Mouse (Mus musculus): Measurements from ENCODE around the gene 4930548H24Rik. TPM values are rescaled to one million over a fixed set of nuclear protein-coding genes. Genes with fewer than 3 reads are reported as not detected.

4930548H24Rik gene
- polyA plus RNA-seq, 1 experiment from 2014 or later: not detected

DNA sequence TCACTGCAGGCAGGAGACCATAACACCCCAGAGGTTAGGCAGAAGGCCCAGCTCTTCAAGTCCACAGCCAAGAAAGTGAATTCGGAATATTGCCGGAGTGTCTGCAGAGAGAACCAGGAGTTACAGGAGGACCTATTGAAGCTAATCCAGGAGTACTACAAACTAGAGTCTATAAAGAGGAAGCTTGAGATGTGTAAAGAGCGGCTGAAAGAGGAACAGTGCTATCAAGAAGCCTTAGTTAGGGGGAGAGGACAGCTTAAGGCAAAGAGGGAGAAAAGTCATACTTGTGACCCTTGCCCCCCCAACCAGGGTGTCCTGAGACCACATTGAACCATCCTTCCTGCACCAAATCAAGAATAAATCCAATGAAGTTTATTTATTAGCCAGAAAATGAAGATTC lies 2.3 kb downstream of the 4930548H24Rik start:
- no peaks in the 10 kb centered on the region for H3K4me1 ChIP-seq (ENCODE audit: control insufficient read depth, insufficient read depth, low read length)
- DNase-seq (ENCODE audit: low spot score) (no peak), ATAC-seq (no peak)
- 94% methylated on average over 3 of the region's 3 CpGs for WGBS
- no peak overlapping the region for H3K4me2 ChIP-seq (ENCODE audit: low read length)
- H3K36me3 ChIP-seq (ENCODE audit: control insufficient read depth, insufficient read depth, low read length): no peaks in the 10 kb centered on the region
- H3K9me3 ChIP-seq (replicated peaks; ENCODE audit: control insufficient read depth, low read length): no peaks in the 10 kb centered on the region
- no peaks in the 10 kb centered on the region for H3K27me3 ChIP-seq (replicated peaks; ENCODE audit: control insufficient read depth, insufficient read depth, low read length)
- H3K4me3 ChIP-seq (ENCODE audit: low read depth, low read length): no peak overlapping the region
- no peak overlapping the region for H3K27ac ChIP-seq (ENCODE audit: low read depth, low read length)
- no peak overlapping the region for H3K9ac ChIP-seq (ENCODE audit: low read length)

- DNase-seq (ENCODE audit: low spot score): no peak
- H3K4me1 ChIP-seq (ENCODE audit: control insufficient read depth, insufficient read depth, low read length): no peaks in the 10 kb centered on the region
- ATAC-seq: no peak
- no peaks in the 10 kb centered on the region for H3K27me3 ChIP-seq (replicated peaks; ENCODE audit: control insufficient read depth, insufficient read depth, low read length)
- WGBS: 70% methylated on average over 7 of the region's 7 CpGs
- no peaks in the 10 kb centered on the region for H3K9me3 ChIP-seq (replicated peaks; ENCODE audit: control insufficient read depth, low read length)
- no peaks in the 10 kb centered on the region for H3K36me3 ChIP-seq (ENCODE audit: control insufficient read depth, insufficient read depth, low read length)
- H3K27ac ChIP-seq (ENCODE audit: low read depth, low read length): no peak overlapping the region
- no peak overlapping the region for H3K4me2 ChIP-seq (ENCODE audit: low read length)
- H3K9ac ChIP-seq (ENCODE audit: low read length): no peak overlapping the region
- no peak overlapping the region for H3K4me3 ChIP-seq (ENCODE audit: low read depth, low read length)
Observed at GRCm38 (mm10) chr5:31489116-31489769, 3.7 kb downstream of the 4930548H24Rik start.

DNA sequence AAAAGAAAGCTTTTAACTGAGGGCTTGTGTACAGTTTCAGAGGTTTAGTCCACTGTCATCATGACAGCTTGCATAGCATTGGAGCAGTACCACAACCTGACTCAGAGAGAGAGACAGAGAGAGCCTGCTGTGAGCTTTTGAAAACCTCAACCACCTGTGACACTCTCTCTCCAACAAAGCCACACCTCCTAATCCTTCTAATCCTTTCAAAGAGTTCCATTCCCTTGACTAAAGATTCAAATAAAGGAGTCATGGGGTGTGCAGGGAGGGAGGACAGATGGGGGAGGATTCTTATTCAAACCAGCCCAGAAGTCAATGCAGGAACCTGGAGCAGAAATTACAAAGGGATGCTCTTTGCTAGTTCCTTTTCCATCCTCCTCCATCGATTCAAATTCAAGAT lies 6.5 kb downstream of the 4930548H24Rik start:
- Histone ChIP-seq H3K4me1 (ENCODE audit: control insufficient read depth, insufficient read depth, low read length) (peaks cover 4% of the 10 kb centered on the region; the same call in 1 of the 2 replicates), H3K4me2 (ENCODE audit: low read length) (no peak overlapping the region), H3K36me3 (ENCODE audit: control insufficient read depth, insufficient read depth, low read length) (peaks cover 9% of the 10 kb centered on the region), H3K9me3 (replicated peaks; ENCODE audit: control insufficient read depth, low read length) (no peaks in the 10 kb centered on the region), H3K27me3 (replicated peaks; ENCODE audit: control insufficient read depth, insufficient read depth, low read length) (no peaks in the 10 kb centered on the region), H3K4me3 (ENCODE audit: low read depth, low read length) (no peak overlapping the region), H3K9ac (ENCODE audit: low read length) (no peak overlapping the region), H3K27ac (ENCODE audit: low read depth, low read length) (no peak overlapping the region)
- 53% methylated on average over 1 of the region's 1 CpGs for WGBS
- DNase-seq (ENCODE audit: low spot score) (no peak), ATAC-seq (no peak)

DNA sequence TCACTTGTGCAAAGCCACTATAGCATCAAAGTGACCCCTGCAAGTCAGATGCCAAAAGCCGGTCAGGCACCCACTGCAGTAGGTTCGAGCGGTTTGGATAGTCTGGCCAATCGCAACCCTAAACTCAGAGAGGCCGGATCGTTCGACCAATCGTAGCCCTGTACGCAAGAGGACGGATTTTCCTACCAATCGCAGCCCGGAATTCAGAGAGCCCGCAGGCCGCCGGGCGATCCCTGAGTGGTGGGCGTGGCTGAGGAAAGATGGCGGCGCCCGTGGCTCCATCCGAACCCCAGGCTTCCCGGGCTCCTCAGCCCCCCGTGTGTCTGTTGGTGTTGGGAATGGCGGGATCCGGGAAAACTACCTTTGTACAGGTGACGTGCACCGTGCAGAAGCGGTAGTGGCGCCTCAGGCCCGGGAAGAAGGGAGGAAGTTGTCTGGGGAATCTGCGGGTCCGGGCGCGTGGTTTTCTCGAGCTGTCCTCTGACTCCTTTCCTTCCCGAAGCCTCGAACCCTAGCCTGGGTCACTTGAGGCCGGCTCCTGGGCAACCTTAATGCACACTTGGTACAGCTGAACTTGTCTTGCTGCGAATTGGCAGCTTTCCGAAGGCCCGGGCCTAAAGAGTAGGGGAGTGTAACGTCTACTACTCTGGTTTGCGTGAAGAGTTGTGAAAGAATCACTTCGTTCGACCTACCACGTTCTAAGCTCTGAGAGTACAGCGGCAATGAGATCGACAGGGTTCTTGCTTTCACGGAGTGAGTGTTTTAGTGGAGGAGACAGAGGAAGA lies 9.2 kb downstream of the 4930548H24Rik start, which contains the start of gene Gpn1:
Gene Gpn1 (plus strand): TSS at position 229 of the 785 bp plus-strand sequence.
- WGBS: under 1% methylated on average over 48 of the region's 49 CpGs

GRCm38 (mm10) chr5:31504843-31505242 lies 19.3 kb downstream of the 4930548H24Rik start:
- H3K27me3 ChIP-seq (replicated peaks; ENCODE audit: control insufficient read depth, insufficient read depth, low read length): no peaks in the 10 kb centered on the region
- no peaks in the 10 kb centered on the region for H3K9me3 ChIP-seq (replicated peaks; ENCODE audit: control insufficient read depth, low read length)
- ATAC-seq (no peak), DNase-seq (ENCODE audit: low spot score) (no peak)
- no peak overlapping the region for H3K9ac ChIP-seq (ENCODE audit: low read length)
- no peak overlapping the region for H3K27ac ChIP-seq (ENCODE audit: low read depth, low read length)
- no peak overlapping the region for H3K4me3 ChIP-seq (ENCODE audit: low read depth, low read length)
- no peak overlapping the region for H3K4me2 ChIP-seq (ENCODE audit: low read length)
- 96% methylated on average over 10 of the region's 10 CpGs for WGBS
- H3K36me3 ChIP-seq (ENCODE audit: control insufficient read depth, insufficient read depth, low read length): peaks cover 87% of the 10 kb centered on the region
- no peaks in the 10 kb centered on the region for H3K4me1 ChIP-seq (ENCODE audit: control insufficient read depth, insufficient read depth, low read length)

More for the DNA sequence above, 9.2 kb downstream of the 4930548H24Rik start, which contains the start of gene Gpn1:
- Histone ChIP-seq H3K27ac (ENCODE audit: low read depth, low read length) (no peak within 1 kb of the TSS), H3K4me2 (ENCODE audit: low read length) (peak within 1 kb of the TSS; percentile 79), H3K27me3 (replicated peaks; ENCODE audit: control insufficient read depth, insufficient read depth, low read length) (no peaks in the 10 kb centered on the region), H3K4me3 (ENCODE audit: low read depth, low read length) (peak within 1 kb of the TSS; percentile 76), H3K4me1 (ENCODE audit: control insufficient read depth, insufficient read depth, low read length) (peaks cover 4% of the 10 kb centered on the region; the same call in 1 of the 2 replicates), H3K9ac (ENCODE audit: low read length) (peak within 1 kb of the TSS; percentile 73), H3K9me3 (replicated peaks; ENCODE audit: control insufficient read depth, low read length) (no peaks in the 10 kb centered on the region), H3K36me3 (ENCODE audit: control insufficient read depth, insufficient read depth, low read length) (peaks cover 31% of the 10 kb centered on the region)
- peak; percentile 100 for ATAC-seq
- peak; percentile 97 for DNase-seq (ENCODE audit: low spot score)

GRCm38 (mm10) chr5:31512481-31512880 lies 26.9 kb downstream of the 4930548H24Rik start:
- peaks cover 85% of the 10 kb centered on the region for H3K36me3 ChIP-seq (ENCODE audit: control insufficient read depth, insufficient read depth, low read length)

GRCm38 (mm10) chr5:31520556-31520955 lies 35.0 kb downstream of the 4930548H24Rik start:
- ATAC-seq: no peak
- peaks cover 2% of the 10 kb centered on the region for H3K4me1 ChIP-seq (ENCODE audit: control insufficient read depth, insufficient read depth, low read length)
- H3K9ac ChIP-seq (ENCODE audit: low read length): no peak overlapping the region
- no peak overlapping the region for H3K27ac ChIP-seq (ENCODE audit: low read depth, low read length)
- peaks cover 66% of the 10 kb centered on the region for H3K36me3 ChIP-seq (ENCODE audit: control insufficient read depth, insufficient read depth, low read length)
- H3K27me3 ChIP-seq (replicated peaks; ENCODE audit: control insufficient read depth, insufficient read depth, low read length): no peaks in the 10 kb centered on the region
- no peak overlapping the region for H3K4me2 ChIP-seq (ENCODE audit: low read length)
- no peak for DNase-seq (ENCODE audit: low spot score)
- WGBS: 96% methylated on average over 6 of the region's 6 CpGs
- H3K9me3 ChIP-seq (replicated peaks; ENCODE audit: control insufficient read depth, low read length): no peaks in the 10 kb centered on the region
- no peak overlapping the region for H3K4me3 ChIP-seq (ENCODE audit: low read depth, low read length)

More at GRCm38 (mm10) chr5:31512481-31512880, 26.9 kb downstream of the 4930548H24Rik start:
- H3K27me3 ChIP-seq (replicated peaks; ENCODE audit: control insufficient read depth, insufficient read depth, low read length): no peaks in the 10 kb centered on the region
- no peak overlapping the region for H3K4me3 ChIP-seq (ENCODE audit: low read depth, low read length)
- WGBS: 90% methylated on average over 1 of the region's 1 CpGs
- ATAC-seq (no peak), DNase-seq (ENCODE audit: low spot score) (no peak)
- no peaks in the 10 kb centered on the region for H3K4me1 ChIP-seq (ENCODE audit: control insufficient read depth, insufficient read depth, low read length)
- H3K4me2 ChIP-seq (ENCODE audit: low read length): no peak overlapping the region
- no peaks in the 10 kb centered on the region for H3K9me3 ChIP-seq (replicated peaks; ENCODE audit: control insufficient read depth, low read length)
- no peak overlapping the region for H3K9ac ChIP-seq (ENCODE audit: low read length)
- no peak overlapping the region for H3K27ac ChIP-seq (ENCODE audit: low read depth, low read length)

DNA sequence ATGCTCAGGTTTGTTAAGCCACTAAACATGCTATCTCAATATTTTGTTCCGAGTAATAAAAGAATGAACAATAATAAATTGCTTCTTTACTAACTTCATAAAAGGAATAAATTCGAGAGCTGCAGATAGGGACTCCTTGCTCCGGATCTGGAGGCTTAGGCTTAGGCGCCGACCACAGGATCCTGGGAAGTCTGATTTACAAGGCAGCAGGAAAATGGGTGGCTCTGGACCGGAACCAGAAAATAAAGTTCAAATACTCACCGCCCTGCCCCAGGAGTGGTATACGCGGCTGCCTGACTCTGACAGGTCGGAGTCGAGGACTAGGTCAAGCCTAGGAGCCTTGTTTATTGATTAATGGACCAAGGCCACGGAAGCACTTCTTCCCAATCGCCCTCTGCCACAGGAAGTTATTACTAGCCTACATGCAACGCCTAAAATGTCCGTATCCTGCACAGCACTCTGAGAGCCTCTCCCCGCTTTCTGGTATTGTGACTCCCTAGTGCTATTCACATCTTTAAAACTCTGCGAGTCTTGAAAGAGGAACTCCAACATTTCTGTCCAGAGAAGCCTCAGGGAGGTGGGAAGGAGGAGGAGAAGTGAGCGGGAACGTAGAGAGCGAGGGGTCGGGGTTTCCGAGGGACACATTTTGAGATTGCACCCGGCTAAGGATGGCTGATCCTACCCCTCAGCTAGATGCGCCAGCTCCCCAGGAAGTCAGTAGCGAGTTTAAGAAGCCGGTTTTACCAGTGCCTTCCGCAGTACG lies 41.0 kb downstream of the 4930548H24Rik start, which contains the start of gene Slc4a1ap:
Gene Slc4a1ap (plus strand): TSS at position 642 of the 763 bp plus-strand sequence.
- H3K27me3 ChIP-seq (replicated peaks; ENCODE audit: control insufficient read depth, insufficient read depth, low read length): no peaks in the 10 kb centered on the region
- peak within 1 kb of the TSS; percentile 80; the same call in 1 of the 2 replicates for H3K27ac ChIP-seq (ENCODE audit: low read depth, low read length)
- peak within 1 kb of the TSS; percentile 90 for H3K4me3 ChIP-seq (ENCODE audit: low read depth, low read length)
- peaks cover 14% of the 10 kb centered on the region for H3K4me1 ChIP-seq (ENCODE audit: control insufficient read depth, insufficient read depth, low read length)
- H3K9ac ChIP-seq (ENCODE audit: low read length): peak within 1 kb of the TSS; percentile 87
- under 1% methylated on average over 28 of the region's 28 CpGs for WGBS
- peaks cover 30% of the 10 kb centered on the region for H3K36me3 ChIP-seq (ENCODE audit: control insufficient read depth, insufficient read depth, low read length)
- DNase-seq (ENCODE audit: low spot score) (peak; percentile 87), ATAC-seq (peak; percentile 93)
- peak within 1 kb of the TSS; percentile 97 for H3K4me2 ChIP-seq (ENCODE audit: low read length)
- H3K9me3 ChIP-seq (replicated peaks; ENCODE audit: control insufficient read depth, low read length): no peaks in the 10 kb centered on the region
